Mouse (Mus musculus) C2C12 (cell line): ENCODE results near the gene Cttnbp2nl.

Experiments used
- CEBPB ChIP-seq: IDR thresholded peaks from one replicate; pipeline ENCODE4 v1.6.1; 2011; ENCODE audit warnings: low read depth, mild to moderate bottlenecking, control low read depth, moderate library complexity
- CTCF ChIP-seq: IDR thresholded peaks from one replicate; pipeline ENCODE4 v1.5.1; 2011; ENCODE audit not compliant: control insufficient read depth, insufficient read depth, insufficient read length
- FOSL1 ChIP-seq: IDR thresholded peaks from one replicate; pipeline ENCODE4 v1.8.0; 2011; ENCODE audit warnings: mild to moderate bottlenecking, low read length; ENCODE audit not compliant: poor library complexity, insufficient read depth, severe bottlenecking
- MAX ChIP-seq: IDR thresholded peaks from one replicate; pipeline ENCODE4 v1.6.1; 2011; ENCODE audit warnings: mild to moderate bottlenecking, control low read depth
- MYOD1 ChIP-seq: IDR thresholded peaks from one replicate; pipeline ENCODE4 v1.6.1; 2011; ENCODE audit warnings: low read depth; ENCODE audit not compliant: control insufficient read depth, insufficient read length
- MYOG ChIP-seq: IDR thresholded peaks from one replicate; pipeline ENCODE4 v1.6.1; 2011; ENCODE audit not compliant: control insufficient read depth, insufficient read length; ENCODE audit errors: extremely low read depth
- USF1 ChIP-seq: IDR thresholded peaks from one replicate; pipeline ENCODE4 v1.6.1; 2011; ENCODE audit warnings: low read depth, mild to moderate bottlenecking, control low read depth, moderate library complexity

DNA sequence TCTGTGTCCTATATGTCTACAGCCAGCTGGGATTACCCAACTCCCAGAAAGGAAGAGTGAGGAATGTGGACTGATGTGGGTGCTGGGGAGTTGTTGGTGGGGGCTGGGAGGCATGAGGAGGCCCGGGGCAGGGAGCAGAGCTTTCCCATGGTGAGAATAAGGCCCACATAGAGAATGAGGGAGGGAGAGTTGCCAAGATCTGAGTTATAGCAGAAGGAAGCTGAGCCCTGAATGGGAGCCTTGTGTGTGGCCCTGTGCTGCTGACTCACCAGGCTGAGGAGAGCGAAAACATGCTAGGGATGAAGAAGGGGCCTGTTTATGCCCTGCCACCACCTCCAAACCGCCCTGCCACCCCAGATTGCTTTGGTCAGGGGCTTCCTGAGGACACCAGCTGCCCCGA lies 59.1 kb downstream of the Cttnbp2nl start:
- TF ChIP-seq CTCF (no peak), MYOG (no peak), MAX (no peak), USF1 (no peak), CEBPB (no peak), MYOD1 (no peak), FOSL1 (no peak)
